Mouse (Mus musculus) embryo, embryonic 11.5 days (tissue): Measurements from ENCODE around the gene Amigo3.

Source experiments
- DNase-seq: peaks from one replicate; pipeline ENCODE4 v3.0.0-alpha.2; 2012; ENCODE audit warnings: low read depth, low spot score

The Amigo3 gene

GRCm38 (mm10) chr9:108083561-108083960 lies 30.6 kb downstream of the Amigo3 start:
- DNase-seq: no peak

- no peak for DNase-seq
Measured at GRCm38 (mm10) chr9:108085261-108085660, 32.3 kb downstream of the Amigo3 start.

- no peak for DNase-seq
Measured at GRCm38 (mm10) chr9:108090611-108091120, 37.7 kb downstream of the Amigo3 start.

GRCm38 (mm10) chr9:108093586-108093985 lies 40.6 kb downstream of the Amigo3 start:
- no peak for DNase-seq

GRCm38 (mm10) chr9:108094184-108094941 lies 41.4 kb downstream of the Amigo3 start, which contains the start of gene Apeh:
Gene Apeh (minus strand): TSS chr9:108094606.
- peak; percentile 88 for DNase-seq

GRCm38 (mm10) chr9:108094998-108095411 lies 42.0 kb downstream of the Amigo3 start:
- no peak for DNase-seq

- peak; percentile 75 for DNase-seq
Measured at GRCm38 (mm10) chr9:108095518-108095917, 42.6 kb downstream of the Amigo3 start.

GRCm38 (mm10) chr9:108095949-108096712 lies 43.2 kb downstream of the Amigo3 start:
- no peak for DNase-seq

- DNase-seq: no peak
Measured at GRCm38 (mm10) chr9:108099619-108100018, 46.7 kb downstream of the Amigo3 start.

- no peak for DNase-seq
Measured at GRCm38 (mm10) chr9:108104766-108105548, 52.0 kb downstream of the Amigo3 start.
